Mouse (Mus musculus): ENCODE measurements around the gene Psmd12.
A peak's percentile ranks its signal among the peaks of the same experiment; 100 is the strongest.

Gene Psmd12

GRCm38 (mm10) chr11:107479053-107479861 lies at the start of gene Psmd12:
Gene Psmd12 (plus strand): TSS chr11:107479484.
- peak; percentile 94 for DNase-seq

DNA sequence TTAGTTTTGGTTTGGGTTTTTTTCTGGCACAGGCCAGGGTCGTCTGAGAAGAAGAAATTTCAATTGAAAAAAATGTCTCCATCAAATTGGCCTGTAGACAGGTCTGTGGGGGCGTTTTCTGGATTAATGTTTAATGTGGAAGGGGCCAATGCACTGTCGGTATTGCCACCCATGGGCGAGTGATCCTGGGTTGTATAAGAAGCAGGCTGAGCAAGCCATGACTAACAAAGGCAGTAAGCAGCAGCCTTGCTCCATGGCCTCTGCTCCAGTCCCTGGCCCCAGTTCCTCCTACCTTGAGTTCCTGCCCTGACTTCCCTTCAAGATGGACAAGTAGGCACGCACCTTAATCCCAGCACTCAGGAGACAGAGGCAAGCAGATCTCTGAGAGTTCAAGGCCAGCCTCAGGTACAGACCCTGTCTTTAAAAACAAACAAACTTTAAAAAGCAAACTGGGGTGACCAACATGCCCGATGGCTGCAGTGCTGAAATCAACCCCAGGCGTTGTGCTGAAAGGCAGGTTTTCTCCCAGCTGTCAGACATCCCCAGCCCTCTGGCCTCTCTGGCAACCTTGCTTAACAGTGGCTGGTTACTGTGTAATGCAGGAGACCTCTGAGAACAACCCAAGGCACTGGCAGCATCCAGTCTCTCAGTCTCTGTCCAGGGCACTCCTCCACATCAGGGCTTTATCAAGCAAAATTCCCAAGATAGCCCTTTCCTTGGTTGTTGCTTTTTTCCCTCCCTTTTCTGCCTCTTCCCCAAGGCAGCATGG lies 47.9 kb upstream of the Psmd12 start:
- no peak for DNase-seq

- DNase-seq = no peak
Measured at GRCm38 (mm10) chr11:107435776-107436449, 43.4 kb upstream of the Psmd12 start.

DNA sequence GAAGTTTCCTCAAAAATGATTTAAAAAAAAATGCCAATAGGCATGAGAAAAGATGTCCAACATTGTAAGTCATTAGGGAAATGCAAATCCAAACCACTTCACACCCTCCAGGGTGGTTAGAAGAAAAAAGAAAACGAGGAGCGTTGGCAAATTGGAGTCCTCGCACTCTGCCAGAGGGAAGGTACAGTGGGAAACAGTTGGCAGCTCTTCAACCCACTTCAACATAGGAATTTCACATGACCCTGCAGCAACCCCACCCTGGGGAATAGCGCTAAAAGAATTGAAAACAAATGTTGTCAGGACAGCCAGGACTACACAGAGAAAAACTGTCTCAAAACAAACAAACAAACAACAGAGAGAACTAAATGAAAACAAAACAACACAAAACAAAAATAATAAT lies 41.6 kb upstream of the Psmd12 start:
- no peak for DNase-seq

DNA sequence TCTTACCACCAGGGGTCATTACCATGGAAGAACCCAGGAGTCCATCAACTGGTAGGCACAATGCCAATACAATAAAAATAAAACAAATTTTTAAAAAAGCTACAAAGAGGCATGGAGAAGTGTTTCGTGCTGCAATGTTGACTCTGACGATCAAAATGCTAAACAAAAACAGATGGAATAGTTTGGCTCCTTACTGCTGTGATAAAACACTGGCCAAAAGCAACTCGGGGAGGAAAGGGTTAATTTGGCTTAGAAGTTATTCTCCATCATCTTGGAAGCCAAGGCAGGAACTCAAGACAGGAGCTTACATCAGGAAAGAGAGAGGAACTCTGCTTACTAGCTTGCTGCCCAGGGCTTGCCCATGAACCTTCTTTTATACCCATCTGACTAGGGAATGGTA lies 41.1 kb upstream of the Psmd12 start:
- DNase-seq = no peak

- no peak for DNase-seq
Measured at GRCm38 (mm10) chr11:107441050-107441449, 38.2 kb upstream of the Psmd12 start.

DNA sequence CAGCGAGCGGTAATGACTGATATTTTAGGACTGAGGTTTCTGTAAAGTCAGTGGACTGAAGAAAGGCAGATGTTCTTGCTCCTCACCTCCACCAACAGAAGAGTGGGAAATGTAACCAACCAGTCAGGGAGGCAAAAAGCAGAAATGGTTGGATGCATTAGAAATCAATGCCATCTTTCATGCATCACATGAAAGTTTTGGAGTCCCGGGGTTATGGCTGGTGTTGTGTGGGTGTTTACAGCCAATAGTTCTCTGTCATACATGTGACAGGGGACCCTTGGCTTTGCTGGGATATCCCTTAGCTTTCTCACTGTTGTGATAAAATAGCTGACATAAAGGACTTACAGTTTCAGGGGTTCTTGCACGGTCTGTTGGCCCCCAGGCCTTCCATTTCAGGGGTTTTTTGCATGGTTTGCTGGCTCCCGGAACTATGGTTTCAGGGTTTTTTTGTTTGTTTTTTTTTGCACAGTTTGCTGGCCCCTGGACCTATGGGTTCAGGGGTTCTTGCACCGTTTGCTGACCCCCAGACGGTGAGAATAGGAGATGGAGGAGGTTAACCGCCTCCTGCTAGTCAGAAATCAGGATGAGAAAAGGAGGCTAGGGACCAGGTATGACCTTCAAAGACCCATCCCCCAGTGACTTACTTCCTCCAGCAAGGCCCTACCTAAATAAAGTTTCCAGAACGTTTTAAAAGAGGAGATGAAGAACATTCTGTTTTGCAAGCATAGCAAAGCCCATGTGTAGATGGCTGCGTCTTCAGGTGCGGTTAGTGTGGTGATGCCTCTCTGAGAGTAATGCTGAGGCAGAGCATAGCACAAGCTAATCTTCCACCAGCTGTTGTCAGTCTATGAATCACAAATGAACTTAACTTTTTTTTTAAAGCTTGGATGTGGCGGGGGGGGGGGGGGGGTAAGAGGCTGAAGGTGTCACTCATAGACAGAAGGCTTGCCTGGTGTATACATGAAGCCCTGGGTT lies 35.9 kb upstream of the Psmd12 start:
- DNase-seq = no peak

- peak; percentile 60 for DNase-seq
Measured at GRCm38 (mm10) chr11:107445683-107446082, 33.6 kb upstream of the Psmd12 start.

DNA sequence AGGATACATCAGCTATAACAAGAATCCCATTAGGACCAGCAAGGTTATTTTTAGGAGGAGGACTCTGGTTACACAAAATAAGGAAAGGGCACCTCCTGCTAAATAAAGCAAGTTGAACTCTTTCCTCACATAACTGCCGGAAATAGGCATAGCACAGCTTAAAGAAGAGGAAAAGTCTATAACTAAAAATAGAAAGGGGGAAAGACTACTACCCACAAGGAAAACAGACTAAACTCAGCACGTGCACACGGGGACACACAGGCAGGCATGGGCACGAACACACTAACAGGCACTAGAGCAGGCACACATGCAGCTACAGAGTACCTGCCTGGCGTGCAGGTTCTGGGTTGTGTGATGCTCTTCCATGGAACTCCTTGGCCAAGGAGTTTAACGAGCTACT lies 32.6 kb upstream of the Psmd12 start:
- no peak for DNase-seq

- DNase-seq = no peak
Measured at GRCm38 (mm10) chr11:107447349-107447748, 31.9 kb upstream of the Psmd12 start.

DNA sequence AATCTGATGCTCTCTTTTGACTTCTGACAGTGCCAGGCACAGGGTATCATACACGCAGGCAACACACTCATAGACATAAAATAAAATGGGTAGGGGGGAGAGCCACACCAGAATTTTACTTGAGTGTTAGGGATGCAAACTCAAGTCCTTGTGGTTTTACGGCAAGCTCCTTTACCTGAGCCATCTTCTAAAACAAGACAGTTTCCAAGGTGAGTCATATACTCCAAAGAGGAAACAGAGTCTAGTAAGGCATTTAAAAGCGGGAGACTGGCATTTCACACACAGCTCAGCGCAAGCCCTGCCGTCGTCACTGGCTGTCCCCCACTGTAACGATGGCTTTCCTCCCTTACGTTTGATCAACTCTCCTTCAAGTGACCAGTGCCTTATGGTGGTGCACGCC lies 31.4 kb upstream of the Psmd12 start:
- DNase-seq = no peak

DNA sequence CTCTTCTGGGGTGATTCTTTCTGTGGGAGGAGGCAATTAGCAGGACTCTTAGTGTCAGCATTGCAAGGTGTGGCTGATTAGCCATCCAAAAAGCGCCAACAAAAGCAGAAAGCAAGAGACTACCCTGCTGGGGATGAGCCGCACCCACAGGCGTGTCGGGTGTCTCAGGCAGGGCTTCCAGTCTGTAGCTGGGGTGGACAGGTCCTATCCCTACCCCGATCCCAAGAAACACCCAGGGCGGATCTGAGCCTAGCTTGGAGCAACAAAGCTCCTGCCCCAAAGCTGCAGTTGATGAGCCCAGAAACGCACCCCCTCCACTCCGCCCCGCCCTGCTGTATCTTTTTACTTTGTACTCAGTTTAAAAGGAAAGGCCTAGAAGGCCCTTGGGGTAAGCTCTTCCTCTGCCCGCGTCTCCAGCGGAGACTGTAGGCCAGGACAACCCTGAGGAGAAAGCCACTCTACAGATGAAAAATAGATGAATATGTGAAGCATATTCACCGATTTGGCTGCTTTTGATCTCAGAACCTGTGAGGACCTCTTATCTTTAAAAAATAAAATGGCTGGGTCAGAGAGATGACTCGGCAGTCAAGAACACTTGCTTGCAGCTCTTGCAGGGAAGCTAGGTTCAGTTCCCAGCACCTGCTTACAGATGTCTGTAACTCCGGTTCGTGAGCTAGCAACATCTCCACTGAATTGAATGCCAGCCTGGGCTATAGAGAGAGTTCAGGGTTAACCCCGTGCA lies 29.9 kb upstream of the Psmd12 start:
- DNase-seq = no peak

DNA sequence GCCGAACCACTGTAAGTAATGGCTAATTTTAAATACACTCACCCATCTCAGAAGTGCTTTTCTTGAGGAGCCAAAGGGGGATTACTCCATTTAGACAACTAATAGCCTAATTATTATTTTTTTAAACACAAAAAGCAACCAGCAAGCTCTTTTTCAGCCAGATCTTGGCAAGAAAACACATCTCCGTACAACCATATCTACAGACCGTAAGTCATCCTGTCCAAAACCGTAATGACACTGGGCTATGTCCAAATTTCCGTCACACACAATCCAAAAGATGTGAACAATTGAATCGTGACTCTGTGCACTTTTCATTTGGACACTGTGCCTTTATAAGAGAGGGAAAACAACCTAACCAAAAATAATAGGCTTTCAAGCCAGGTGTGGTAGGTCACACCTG lies 29.2 kb upstream of the Psmd12 start:
- no peak for DNase-seq

DNA sequence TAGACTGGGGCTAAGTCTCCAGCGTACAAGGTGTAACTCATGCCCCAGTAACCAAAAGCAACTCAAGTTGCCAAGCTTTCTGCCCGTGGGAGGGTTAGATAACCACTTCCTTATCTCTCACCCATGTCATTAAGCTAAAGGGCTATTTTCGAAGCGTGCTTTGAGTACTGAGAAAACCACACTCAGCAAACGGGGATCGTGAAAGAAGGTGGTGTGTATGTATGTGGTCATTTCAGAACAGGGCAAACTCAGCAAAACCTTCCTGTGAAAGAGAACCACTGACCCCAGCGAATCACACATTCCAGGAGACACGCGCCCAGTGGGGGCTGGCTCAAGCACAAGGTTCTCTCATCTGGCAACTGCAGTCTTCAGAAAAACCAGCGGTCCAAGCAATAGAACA lies 28.2 kb upstream of the Psmd12 start:
- DNase-seq = no peak

DNA sequence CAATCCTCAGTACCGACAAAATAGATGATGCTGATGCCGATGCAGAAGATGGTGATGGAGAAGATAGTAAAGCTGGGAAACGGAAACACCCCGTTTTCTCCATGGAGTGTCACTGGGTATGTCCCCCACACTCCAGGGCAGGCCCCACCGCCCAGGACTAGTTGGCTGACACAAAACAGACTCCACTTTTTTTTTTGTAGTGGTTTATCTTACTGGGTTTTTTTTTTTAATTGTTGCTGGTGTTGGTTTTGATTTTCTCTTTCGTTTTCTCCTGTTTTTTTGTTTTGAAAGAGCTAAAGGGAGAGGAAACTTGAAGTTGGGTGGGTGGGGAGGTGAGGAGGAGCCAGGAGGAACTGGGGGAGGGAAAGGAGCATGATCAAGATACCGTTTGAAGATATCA lies 27.2 kb upstream of the Psmd12 start:
- no peak for DNase-seq

GRCm38 (mm10) chr11:107454546-107455462 lies 24.5 kb upstream of the Psmd12 start:
- DNase-seq = no peak

GRCm38 (mm10) chr11:107457282-107457681 lies 22.0 kb upstream of the Psmd12 start:
- DNase-seq = no peak

DNA sequence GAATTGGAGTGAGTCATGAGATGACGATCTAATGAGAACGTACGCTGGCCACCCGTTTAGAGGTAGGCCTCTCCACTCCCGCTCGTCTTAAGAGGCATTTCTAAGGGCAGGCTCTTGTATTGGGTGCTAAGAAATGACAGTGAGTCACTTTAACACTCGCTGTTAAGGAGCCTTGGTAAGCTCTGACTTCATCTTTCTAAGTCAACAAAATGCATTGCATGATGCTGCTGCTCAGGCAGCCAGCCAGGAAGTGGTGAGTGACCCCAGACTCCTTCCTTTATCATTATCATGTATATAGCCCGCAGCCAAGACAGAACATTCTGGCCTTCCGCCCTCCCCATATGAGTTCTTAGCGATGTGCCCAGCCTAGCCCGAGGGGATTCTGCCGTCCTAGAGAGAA lies 21.0 kb upstream of the Psmd12 start:
- no peak for DNase-seq

- DNase-seq = no peak
Measured at GRCm38 (mm10) chr11:107458986-107459385, 20.3 kb upstream of the Psmd12 start.

- DNase-seq = no peak
Measured at GRCm38 (mm10) chr11:107459828-107460227, 19.5 kb upstream of the Psmd12 start.

- DNase-seq = no peak
Measured at GRCm38 (mm10) chr11:107462478-107462877, 16.8 kb upstream of the Psmd12 start.

Data from cerebellum, adult 8-10 months (tissue).